In the genomic region with DNA sequence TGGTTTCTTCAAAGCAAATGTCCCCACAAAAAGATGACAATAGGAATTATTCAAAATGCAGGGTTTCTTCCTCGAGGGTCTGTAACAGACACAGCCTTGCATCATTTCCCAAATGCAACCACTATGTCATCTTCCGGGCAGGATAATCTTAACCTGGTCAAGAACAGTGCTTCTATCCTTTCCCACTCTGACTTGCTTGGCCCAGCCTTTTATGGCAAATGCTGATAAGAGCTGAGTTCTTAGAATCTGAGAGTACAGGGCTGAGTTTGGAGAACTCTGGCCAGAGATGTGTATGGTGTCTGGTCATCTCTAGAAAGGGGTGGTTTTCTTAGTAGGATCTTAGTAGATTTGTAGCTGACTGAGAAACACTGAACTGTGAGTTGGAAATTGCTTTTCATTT, we compare ENCODE assay signal across 24 mouse cellular contexts. TPM values are rescaled to one million over a fixed set of nuclear protein-coding genes. Genes with fewer than 3 reads are reported as not detected.
DNase-seq lines count a peak whose midpoint lies in the region; ATAC-seq lines count a peak whose summit lies in the region.
"Had no signal": no experiment of that assay in that cellular context is flagged by ENCODE, and none has a peak within 500 bp of the region (broad histone marks: within the 10 kb centered on the region; RNA-seq: fewer than 3 reads in every experiment).

No protein-coding gene starts in this region.

- H3K27me3 ChIP-seq in intestine, embryonic 14.5 days (replicated peaks; ENCODE audit: control insufficient read depth, insufficient read depth, low read length): no peaks in the 10 kb centered on the region
- H3K27me3 ChIP-seq in intestine, embryonic 15.5 days (replicated peaks): no peaks in the 10 kb centered on the region
- H3K27me3 ChIP-seq in liver, embryonic 11.5 days (replicated peaks; ENCODE audit: control insufficient read depth, insufficient read depth, low read length): no peaks in the 10 kb centered on the region
- no peaks in the 10 kb centered on the region for H3K27me3 ChIP-seq in forebrain, embryonic 16.5 days (replicated peaks; ENCODE audit: control insufficient read depth, insufficient read depth, low read length)
- H3K27me3 ChIP-seq in hindbrain, embryonic 13.5 days: no peaks in the 10 kb centered on the region
- H3K27me3 ChIP-seq: embryonic facial prominence, embryonic 12.5 days; forebrain, embryonic 15.5 days; heart, embryonic 13.5 days; hindbrain, embryonic 15.5 days had no signal

- H3K4me3 ChIP-seq in intestine, embryonic 14.5 days (ENCODE audit: low read depth, low read length): no peak overlapping the region
- no peak overlapping the region for H3K4me3 ChIP-seq in intestine, embryonic 15.5 days (replicated peaks)
- H3K4me3 ChIP-seq in liver, embryonic 11.5 days (ENCODE audit: low read depth, low read length): no peak overlapping the region
- no peak overlapping the region for H3K4me3 ChIP-seq in forebrain, embryonic 16.5 days (replicated peaks; ENCODE audit: low read length)
- H3K4me3 ChIP-seq in hindbrain, embryonic 13.5 days: no peak overlapping the region
- H3K4me3 ChIP-seq: embryonic facial prominence, embryonic 12.5 days; forebrain, embryonic 15.5 days; heart, embryonic 13.5 days; hindbrain, embryonic 15.5 days; layer of hippocampus, adult 2 months had no signal

- no peaks in the 10 kb centered on the region for H3K9me3 ChIP-seq in intestine, embryonic 14.5 days (ENCODE audit: control insufficient read depth, low read length)
- H3K9me3 ChIP-seq in intestine, embryonic 15.5 days: no peaks in the 10 kb centered on the region
- no peaks in the 10 kb centered on the region for H3K9me3 ChIP-seq in liver, embryonic 11.5 days (ENCODE audit: control insufficient read depth, low read length)
- no peaks in the 10 kb centered on the region for H3K9me3 ChIP-seq in forebrain, embryonic 16.5 days (ENCODE audit: control insufficient read depth, low read length)
- no peaks in the 10 kb centered on the region for H3K9me3 ChIP-seq in hindbrain, embryonic 13.5 days
- H3K9me3 ChIP-seq: embryonic facial prominence, embryonic 12.5 days; forebrain, embryonic 15.5 days; heart, embryonic 13.5 days; hindbrain, embryonic 15.5 days had no signal

- DNase-seq in intestine, embryonic 14.5 days (ENCODE audit: low spot score): peak; percentile 38
- peak; percentile 83 for DNase-seq in MEL-GATA-1-ER (ENCODE audit: extremely low read depth, low read depth)
- DNase-seq in liver, embryonic 11.5 days (ENCODE audit: low spot score): no peak
- no peak for DNase-seq in ovary, postnatal 14 days (ENCODE audit: low spot score)
- DNase-seq: adrenal gland, adult 2 months; cerebellum, postnatal 10 days; kidney, adult 2 months; kidney, postnatal 14 days; retina, postnatal 1 day; thymus, postnatal 25 days had no signal

- H3K4me2 ChIP-seq in intestine, embryonic 14.5 days (ENCODE audit: low read length): no peak overlapping the region
- H3K4me2 ChIP-seq in intestine, embryonic 15.5 days (replicated peaks): no peak overlapping the region
- H3K4me2 ChIP-seq in liver, embryonic 11.5 days: peak overlapping the region; percentile 33
- no peak overlapping the region for H3K4me2 ChIP-seq in forebrain, embryonic 16.5 days (ENCODE audit: low read length)
- no peak overlapping the region for H3K4me2 ChIP-seq in hindbrain, embryonic 13.5 days
- H3K4me2 ChIP-seq: embryonic facial prominence, embryonic 12.5 days; forebrain, embryonic 15.5 days; heart, embryonic 13.5 days; hindbrain, embryonic 15.5 days had no signal

- no peaks in the 10 kb centered on the region for H3K36me3 ChIP-seq in intestine, embryonic 14.5 days (ENCODE audit: control insufficient read depth, insufficient read depth, low read length)
- no peaks in the 10 kb centered on the region for H3K36me3 ChIP-seq in intestine, embryonic 15.5 days
- no peaks in the 10 kb centered on the region for H3K36me3 ChIP-seq in liver, embryonic 11.5 days (ENCODE audit: control insufficient read depth, insufficient read depth, low read length)
- H3K36me3 ChIP-seq in forebrain, embryonic 16.5 days (ENCODE audit: control insufficient read depth, insufficient read depth): no peaks in the 10 kb centered on the region
- no peaks in the 10 kb centered on the region for H3K36me3 ChIP-seq in hindbrain, embryonic 13.5 days
- H3K36me3 ChIP-seq: embryonic facial prominence, embryonic 12.5 days; forebrain, embryonic 15.5 days; heart, embryonic 13.5 days; hindbrain, embryonic 15.5 days had no signal

- no peak overlapping the region for H3K9ac ChIP-seq in intestine, embryonic 14.5 days (ENCODE audit: low read length)
- no peak overlapping the region for H3K9ac ChIP-seq in intestine, embryonic 15.5 days
- H3K9ac ChIP-seq in liver, embryonic 11.5 days (ENCODE audit: low read depth, low read length): no peak overlapping the region
- no peak overlapping the region for H3K9ac ChIP-seq in forebrain, embryonic 16.5 days (replicated peaks; ENCODE audit: low read depth, low read length)
- H3K9ac ChIP-seq in hindbrain, embryonic 13.5 days: no peak overlapping the region
- H3K9ac ChIP-seq: embryonic facial prominence, embryonic 12.5 days; forebrain, embryonic 15.5 days; heart, embryonic 13.5 days; hindbrain, embryonic 15.5 days had no signal

- 90% methylated on average over 2 of the region's 2 CpGs for WGBS in intestine, embryonic 14.5 days
- 75% methylated on average over 2 of the region's 2 CpGs for WGBS in intestine, embryonic 15.5 days
- 42% methylated on average over 2 of the region's 2 CpGs for WGBS in liver, embryonic 11.5 days
- 93% methylated on average over 2 of the region's 2 CpGs for WGBS in forebrain, embryonic 16.5 days
- WGBS in hindbrain, embryonic 13.5 days: 85% methylated on average over 2 of the region's 2 CpGs

- H3K4me1 ChIP-seq in intestine, embryonic 14.5 days (replicated peaks; ENCODE audit: control insufficient read depth, insufficient read depth, low read length): no peaks in the 10 kb centered on the region
- H3K4me1 ChIP-seq in intestine, embryonic 15.5 days (replicated peaks): no peaks in the 10 kb centered on the region
- H3K4me1 ChIP-seq in liver, embryonic 11.5 days (replicated peaks; ENCODE audit: control insufficient read depth, insufficient read depth, low read length): peaks cover 20% of the 10 kb centered on the region
- H3K4me1 ChIP-seq in forebrain, embryonic 16.5 days (replicated peaks; ENCODE audit: control insufficient read depth, insufficient read depth, low read length): no peaks in the 10 kb centered on the region
- H3K4me1 ChIP-seq in hindbrain, embryonic 13.5 days (replicated peaks): no peaks in the 10 kb centered on the region
- H3K4me1 ChIP-seq: embryonic facial prominence, embryonic 12.5 days; forebrain, embryonic 15.5 days; hindbrain, embryonic 15.5 days had no signal

- no peak overlapping the region for H3K27ac ChIP-seq in intestine, embryonic 14.5 days (ENCODE audit: low read depth)
- no peak overlapping the region for H3K27ac ChIP-seq in intestine, embryonic 15.5 days
- H3K27ac ChIP-seq in liver, embryonic 11.5 days (ENCODE audit: low read depth, low read length): peak overlapping the region; percentile 58
- no peak overlapping the region for H3K27ac ChIP-seq in forebrain, embryonic 16.5 days (ENCODE audit: low read length)
- H3K27ac ChIP-seq in hindbrain, embryonic 13.5 days: no peak overlapping the region
- H3K27ac ChIP-seq: embryonic facial prominence, embryonic 12.5 days; forebrain, embryonic 15.5 days; heart, embryonic 13.5 days; hindbrain, embryonic 15.5 days; layer of hippocampus, adult 2 months had no signal

- no peak for ATAC-seq in intestine, embryonic 14.5 days (replicated peaks; ENCODE audit: low FRiP score, low TSS enrichment, low read depth)
- ATAC-seq in intestine, embryonic 15.5 days: no peak; the same call in 1 of the 2 replicates
- peak; percentile 89 for ATAC-seq in liver, embryonic 11.5 days (replicated peaks; ENCODE audit: low FRiP score)
- ATAC-seq in megakaryocyte progenitor cell, adult 5-6 weeks (replicated peaks; ENCODE audit: poor library complexity): peak; percentile 61
- no peak for ATAC-seq in forebrain, embryonic 16.5 days
- ATAC-seq in hindbrain, embryonic 13.5 days (ENCODE audit: low FRiP score): no peak
- ATAC-seq: forebrain, embryonic 15.5 days; lung, postnatal 0 days had no signal

RNA-seq across cellular contexts. Expression of a gene that starts 4.3 kb away (rescaled TPM):
- not detected in 2 replicates for polyA plus RNA-seq in intestine, embryonic 14.5 days (2014; fragmentation: Nextera tagmentation; extraction: Ambion mirVana)
- polyA plus RNA-seq in intestine, embryonic 15.5 days (2015; fragmentation: Nextera tagmentation; extraction: Ambion mirVana): 0.08 and 0.16 TPM in 2 replicates
- 0.73 and 0.82 TPM in 2 replicates for polyA plus RNA-seq in liver, embryonic 11.5 days (2014; fragmentation: Nextera tagmentation; extraction: Ambion mirVana)
- not detected in 2 replicates for total RNA-seq in megakaryocyte progenitor cell, adult 5-6 weeks (2015)
- 0.10 TPM in 1 of 2 replicates, not detected in the other for total RNA-seq in megakaryocyte progenitor cell, adult 5-6 weeks (2017)
- not detected in 2 replicates for polyA plus RNA-seq in forebrain, embryonic 16.5 days (2015; fragmentation: Nextera tagmentation; extraction: Ambion mirVana)
- polyA plus RNA-seq in hindbrain, embryonic 13.5 days (2015; fragmentation: Nextera tagmentation; extraction: Ambion mirVana): not detected in 2 replicates
- total RNA-seq: adrenal gland, adult 2 months; gastrocnemius, postnatal 4 days; heart, postnatal 25 days; layer of hippocampus, adult 2 months; left cerebral cortex, postnatal 25 days; midbrain, postnatal 0 days had no signal
- polyA plus RNA-seq: adrenal gland, adult 2 months; forebrain, embryonic 15.5 days; heart, embryonic 13.5 days; hindbrain, embryonic 15.5 days; lung, postnatal 0 days had no signal

RNA-seq across cellular contexts. Expression of a gene that starts 31.8 kb away (rescaled TPM):
- 16.8 and 17.3 TPM in 2 replicates for polyA plus RNA-seq in intestine, embryonic 14.5 days (2014; fragmentation: Nextera tagmentation; extraction: Ambion mirVana)
- polyA plus RNA-seq in intestine, embryonic 15.5 days (2015; fragmentation: Nextera tagmentation; extraction: Ambion mirVana): 15.4 and 17.7 TPM in 2 replicates
- 22.3 and 24.6 TPM in 2 replicates for polyA plus RNA-seq in liver, embryonic 11.5 days (2014; fragmentation: Nextera tagmentation; extraction: Ambion mirVana)
- total RNA-seq in megakaryocyte progenitor cell, adult 5-6 weeks (2015): 17.1 and 19.2 TPM in 2 replicates
- total RNA-seq in megakaryocyte progenitor cell, adult 5-6 weeks (2017): 29.4 and 32.9 TPM in 2 replicates
- 12.3 and 15.5 TPM in 2 replicates for polyA plus RNA-seq in forebrain, embryonic 16.5 days (2015; fragmentation: Nextera tagmentation; extraction: Ambion mirVana)
- polyA plus RNA-seq in hindbrain, embryonic 13.5 days (2015; fragmentation: Nextera tagmentation; extraction: Ambion mirVana): 12.3 and 12.4 TPM in 2 replicates

RNA-seq across cellular contexts. Expression of a gene that starts 53.4 kb away (rescaled TPM):
- polyA plus RNA-seq in intestine, embryonic 14.5 days (2014; fragmentation: Nextera tagmentation; extraction: Ambion mirVana): 168 and 202 TPM in 2 replicates
- 237 and 255 TPM in 2 replicates for polyA plus RNA-seq in intestine, embryonic 15.5 days (2015; fragmentation: Nextera tagmentation; extraction: Ambion mirVana)
- 149 TPM in 2 replicates for polyA plus RNA-seq in liver, embryonic 11.5 days (2014; fragmentation: Nextera tagmentation; extraction: Ambion mirVana)
- total RNA-seq in megakaryocyte progenitor cell, adult 5-6 weeks (2015): 215 and 235 TPM in 2 replicates
- total RNA-seq in megakaryocyte progenitor cell, adult 5-6 weeks (2017): 165 and 167 TPM in 2 replicates
- 135 and 146 TPM in 2 replicates for polyA plus RNA-seq in forebrain, embryonic 16.5 days (2015; fragmentation: Nextera tagmentation; extraction: Ambion mirVana)
- 109 and 122 TPM in 2 replicates for polyA plus RNA-seq in hindbrain, embryonic 13.5 days (2015; fragmentation: Nextera tagmentation; extraction: Ambion mirVana)

Comparison
In these comparisons a context has a peak if more than half of its experiments do, and no peak if none do; other contexts are left out.
1. ATAC-seq: peak in liver, embryonic 11.5 days (single experiment) and megakaryocyte progenitor cell, adult 5-6 weeks (single experiment); none in intestine, embryonic 14.5 days (single experiment), intestine, embryonic 15.5 days (single experiment), forebrain, embryonic 16.5 days (single experiment) and hindbrain, embryonic 13.5 days (single experiment).
2. DNase-seq: peak in intestine, embryonic 14.5 days (single experiment) and MEL-GATA-1-ER (single experiment); none in liver, embryonic 11.5 days (single experiment) and ovary, postnatal 14 days (single experiment).